Mouse (Mus musculus): ENCODE results near the gene Pdia5. TPM values are rescaled to one million over a fixed set of nuclear protein-coding genes. Genes with fewer than 3 reads are reported as not detected.

The Pdia5 gene
- polyA plus RNA-seq, 1 experiment, result 0.02 TPM

DNA sequence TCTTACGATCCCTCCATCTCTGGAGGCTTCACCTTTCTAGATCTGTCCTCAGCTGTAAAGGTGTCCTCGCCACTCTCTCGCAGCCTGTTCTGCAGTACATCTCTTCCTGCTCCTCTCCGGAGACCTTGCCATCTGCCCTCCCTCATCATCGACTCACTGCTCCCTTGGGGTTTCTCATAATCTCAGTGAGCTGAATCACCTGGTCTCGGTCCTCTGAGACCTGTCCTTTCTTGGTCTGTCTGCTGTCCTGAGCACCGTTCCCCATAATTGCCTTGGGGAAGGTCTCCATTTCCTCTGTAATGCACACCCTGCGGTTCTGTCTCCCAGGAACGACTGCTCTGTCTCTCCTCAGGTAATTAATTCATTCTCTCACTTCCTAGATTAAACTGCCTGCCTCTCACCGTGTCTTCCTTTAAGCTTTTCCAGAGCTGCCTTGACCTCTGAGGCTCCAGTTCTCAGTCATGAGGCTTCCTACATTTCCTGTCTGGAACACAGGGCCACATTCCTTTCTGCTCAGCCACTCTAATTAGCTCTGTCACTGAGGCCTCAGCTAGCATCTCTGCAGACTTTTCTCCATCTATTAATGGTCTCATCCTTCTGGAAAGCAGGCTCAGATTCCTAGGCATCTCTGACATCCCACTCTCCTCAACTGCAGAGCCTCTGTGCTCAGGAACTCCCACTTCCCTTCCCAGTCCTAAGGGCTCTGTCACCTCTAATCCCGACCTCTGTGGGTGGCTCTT is 18.8 kb upstream of the Pdia5 start:
- TF ChIP-seq GATA1 (IDR thresholded peaks at IDR 0.05; ENCODE audit: low read length) (no peak), TAL1 (IDR thresholded peaks at IDR 0.05; ENCODE audit: low read length) (no peak)
- Histone ChIP-seq H3K9me3 (ENCODE audit: control insufficient read depth, low read length) (peaks cover 7% of the 10 kb centered on the region), H3K27me3 (ENCODE audit: control insufficient read depth) (no peaks in the 10 kb centered on the region), H3K4me3 (replicated peaks) (no peak overlapping the region), H3K36me3 (ENCODE audit: control insufficient read depth) (no peaks in the 10 kb centered on the region), H3K4me1 (ENCODE audit: control insufficient read depth) (no peaks in the 10 kb centered on the region)

DNA sequence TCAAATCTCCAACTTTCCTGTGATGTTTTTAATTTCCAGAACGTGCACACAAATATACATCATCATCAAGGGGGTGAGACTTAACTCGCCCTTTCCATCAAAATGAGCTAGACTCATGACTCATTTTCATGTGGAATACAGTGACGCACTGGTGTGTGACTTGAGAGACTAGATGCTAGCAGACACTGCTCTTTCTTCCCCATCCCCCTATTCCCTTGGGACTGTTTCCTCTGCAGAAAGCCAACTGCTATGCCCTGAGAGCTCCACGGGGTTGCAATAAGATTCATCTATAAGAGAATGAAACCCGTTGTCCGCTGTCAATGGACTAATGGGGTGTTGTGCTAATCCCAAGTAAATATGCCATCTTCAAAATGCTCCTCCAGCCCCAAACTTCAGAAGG is 17.9 kb upstream of the Pdia5 start:
- no peaks in the 10 kb centered on the region for H3K27me3 ChIP-seq (ENCODE audit: control insufficient read depth)
- no peak overlapping the region for H3K4me3 ChIP-seq (replicated peaks)
- H3K4me1 ChIP-seq (ENCODE audit: control insufficient read depth), result no peaks in the 10 kb centered on the region
- peaks cover 7% of the 10 kb centered on the region for H3K9me3 ChIP-seq (ENCODE audit: control insufficient read depth, low read length)
- TF ChIP-seq TAL1 (IDR thresholded peaks at IDR 0.05; ENCODE audit: low read length), result no peak
- TF ChIP-seq GATA1 (IDR thresholded peaks at IDR 0.05; ENCODE audit: low read length), result no peak
- H3K36me3 ChIP-seq (ENCODE audit: control insufficient read depth), result no peaks in the 10 kb centered on the region

GRCm38 (mm10) chr16:35505786-35506185 is 15.1 kb upstream of the Pdia5 start:
- Histone ChIP-seq H3K4me1 (ENCODE audit: control insufficient read depth) (no peaks in the 10 kb centered on the region), H3K27me3 (ENCODE audit: control insufficient read depth) (no peaks in the 10 kb centered on the region), H3K9me3 (ENCODE audit: control insufficient read depth, low read length) (peaks cover 4% of the 10 kb centered on the region), H3K4me3 (replicated peaks) (no peak overlapping the region), H3K36me3 (ENCODE audit: control insufficient read depth) (no peaks in the 10 kb centered on the region)
- no peak for TF ChIP-seq TAL1 (IDR thresholded peaks at IDR 0.05; ENCODE audit: low read length)

DNA sequence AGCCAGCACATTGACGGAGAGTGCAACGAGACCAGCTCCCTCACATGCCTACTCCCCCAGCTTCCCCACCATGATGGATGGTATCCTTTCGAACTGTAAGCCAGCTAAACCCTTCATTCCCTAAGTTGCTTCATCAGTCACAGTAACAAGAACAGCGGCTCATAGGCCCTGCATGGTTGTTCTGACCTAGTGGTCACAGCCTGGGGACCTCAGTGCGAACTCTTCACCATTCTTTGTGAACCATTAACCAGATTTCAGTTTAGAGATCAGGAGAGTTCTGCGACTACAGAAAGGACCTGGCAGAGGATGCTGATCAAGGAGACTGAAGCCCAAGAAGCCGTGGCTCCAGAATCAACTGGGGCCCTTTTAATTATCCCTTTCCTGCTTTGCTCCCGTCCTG is 13.6 kb upstream of the Pdia5 start:
- no peaks in the 10 kb centered on the region for H3K36me3 ChIP-seq (ENCODE audit: control insufficient read depth)
- H3K27me3 ChIP-seq (ENCODE audit: control insufficient read depth), result no peaks in the 10 kb centered on the region
- H3K9me3 ChIP-seq (ENCODE audit: control insufficient read depth, low read length), result peaks cover 12% of the 10 kb centered on the region
- H3K4me1 ChIP-seq (ENCODE audit: control insufficient read depth), result no peaks in the 10 kb centered on the region
- no peak for TF ChIP-seq TAL1 (IDR thresholded peaks at IDR 0.05; ENCODE audit: low read length)
- TF ChIP-seq GATA1 (IDR thresholded peaks at IDR 0.05; ENCODE audit: low read length), result no peak
- H3K4me3 ChIP-seq (replicated peaks), result no peak overlapping the region

GRCm38 (mm10) chr16:35502456-35502855 is 11.8 kb upstream of the Pdia5 start:
- no peaks in the 10 kb centered on the region for H3K4me1 ChIP-seq (ENCODE audit: control insufficient read depth)
- H3K9me3 ChIP-seq (ENCODE audit: control insufficient read depth, low read length), result peaks cover 12% of the 10 kb centered on the region
- no peaks in the 10 kb centered on the region for H3K27me3 ChIP-seq (ENCODE audit: control insufficient read depth)
- TF ChIP-seq TAL1 (IDR thresholded peaks at IDR 0.05; ENCODE audit: low read length) (no peak), GATA1 (IDR thresholded peaks at IDR 0.05; ENCODE audit: low read length) (no peak)
- no peak overlapping the region for H3K4me3 ChIP-seq (replicated peaks)
- no peaks in the 10 kb centered on the region for H3K36me3 ChIP-seq (ENCODE audit: control insufficient read depth)

- H3K27me3 ChIP-seq (ENCODE audit: control insufficient read depth), result no peaks in the 10 kb centered on the region
- H3K9me3 ChIP-seq (ENCODE audit: control insufficient read depth, low read length), result peaks cover 12% of the 10 kb centered on the region
- no peak overlapping the region for H3K4me3 ChIP-seq (replicated peaks)
- H3K36me3 ChIP-seq (ENCODE audit: control insufficient read depth), result no peaks in the 10 kb centered on the region
- H3K4me1 ChIP-seq (ENCODE audit: control insufficient read depth), result no peaks in the 10 kb centered on the region
- no peak for TF ChIP-seq GATA1 (IDR thresholded peaks at IDR 0.05; ENCODE audit: low read length)
- TF ChIP-seq TAL1 (IDR thresholded peaks at IDR 0.05; ENCODE audit: low read length), result no peak
These were observed 10.6 kb upstream of the Pdia5 start for GRCm38 (mm10) chr16:35501106-35501760.

GRCm38 (mm10) chr16:35500342-35500741 is 9.7 kb upstream of the Pdia5 start:
- Histone ChIP-seq H3K4me1 (ENCODE audit: control insufficient read depth) (no peaks in the 10 kb centered on the region), H3K9me3 (ENCODE audit: control insufficient read depth, low read length) (peaks cover 12% of the 10 kb centered on the region), H3K36me3 (ENCODE audit: control insufficient read depth) (no peaks in the 10 kb centered on the region), H3K4me3 (replicated peaks) (no peak overlapping the region), H3K27me3 (ENCODE audit: control insufficient read depth) (no peaks in the 10 kb centered on the region)
- no peak for TF ChIP-seq TAL1 (IDR thresholded peaks at IDR 0.05; ENCODE audit: low read length)
- no peak for TF ChIP-seq GATA1 (IDR thresholded peaks at IDR 0.05; ENCODE audit: low read length)

- Histone ChIP-seq H3K9me3 (ENCODE audit: control insufficient read depth, low read length) (no peaks in the 10 kb centered on the region), H3K4me1 (ENCODE audit: control insufficient read depth) (peaks cover 9% of the 10 kb centered on the region; the same call in 1 of the 2 replicates), H3K36me3 (ENCODE audit: control insufficient read depth) (no peaks in the 10 kb centered on the region), H3K27me3 (ENCODE audit: control insufficient read depth) (peaks cover 21% of the 10 kb centered on the region), H3K4me3 (replicated peaks) (peak overlapping the region; percentile 59)
- TF ChIP-seq TAL1 (IDR thresholded peaks at IDR 0.05; ENCODE audit: low read length) (no peak), GATA1 (IDR thresholded peaks at IDR 0.05; ENCODE audit: low read length) (no peak)
These were observed 880 bp downstream of the Pdia5 start for GRCm38 (mm10) chr16:35489793-35490192.

DNA sequence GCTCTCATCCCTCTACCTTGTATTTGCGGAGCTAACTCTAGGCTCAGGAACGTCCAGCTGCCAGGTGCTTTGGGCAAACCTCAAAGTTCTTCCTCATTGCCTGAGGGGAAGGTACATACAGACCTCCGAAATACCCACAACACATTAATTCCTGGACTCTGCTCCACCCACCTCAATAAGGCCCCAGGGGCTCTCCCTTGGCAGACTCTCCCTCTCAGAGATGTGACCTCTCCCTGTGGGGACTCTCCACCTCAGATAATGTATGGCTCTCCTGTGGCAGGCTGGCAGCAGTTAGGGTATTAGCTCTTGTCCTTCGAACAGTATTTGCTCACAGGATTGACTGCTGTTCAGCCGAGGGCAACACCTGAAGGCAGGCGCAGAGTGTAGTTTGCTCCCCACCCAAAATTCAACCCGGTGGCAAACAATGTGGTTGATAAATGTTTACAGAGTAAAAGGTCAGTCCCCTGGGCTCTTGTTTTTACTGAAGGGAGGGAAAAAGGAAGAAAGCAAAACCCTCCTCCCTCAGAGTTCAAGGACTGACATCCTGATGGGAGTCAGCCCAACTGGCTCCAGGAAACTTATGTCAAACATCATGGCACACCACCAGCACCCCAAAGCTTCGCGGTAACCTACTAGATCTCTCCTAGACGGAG is 1.5 kb downstream of the Pdia5 start:
- Histone ChIP-seq H3K27me3 (ENCODE audit: control insufficient read depth) (peaks cover 21% of the 10 kb centered on the region), H3K36me3 (ENCODE audit: control insufficient read depth) (no peaks in the 10 kb centered on the region), H3K4me1 (ENCODE audit: control insufficient read depth) (peaks cover 9% of the 10 kb centered on the region; the same call in 1 of the 2 replicates), H3K9me3 (ENCODE audit: control insufficient read depth, low read length) (no peaks in the 10 kb centered on the region), H3K4me3 (replicated peaks) (peak overlapping the region; percentile 59)
- no peak for TF ChIP-seq GATA1 (IDR thresholded peaks at IDR 0.05; ENCODE audit: low read length)
- no peak for TF ChIP-seq TAL1 (IDR thresholded peaks at IDR 0.05; ENCODE audit: low read length)
